Mouse (Mus musculus) gastrocnemius, postnatal 14 days (tissue): Measurements from ENCODE around the gene Sorbs1. TPM values are rescaled to one million over a fixed set of nuclear protein-coding genes. Genes with fewer than 3 reads are reported as not detected.

Source experiments
- DNase-seq: peaks from one replicate; pipeline ENCODE4 v3.0.0; 2021; ENCODE audit warnings: mixed read lengths
- intact Hi-C: fragments of 180-260 bp; cut with DNase I; formaldehyde crosslinking; loops from one replicate; pipeline ENCODE4 v1.15.1; 2025; ENCODE audit warnings: low total_unique reads
- total RNA-seq, 2 experiments: library from RNA; stranded (reverse); gene quantifications; 2 replicates each; pipeline ENCODE4 v1.2.3; 2021

Sorbs1 gene
- total RNA-seq, 2 experiments from 2014 or later = 59.4 to 109 TPM

DNA sequence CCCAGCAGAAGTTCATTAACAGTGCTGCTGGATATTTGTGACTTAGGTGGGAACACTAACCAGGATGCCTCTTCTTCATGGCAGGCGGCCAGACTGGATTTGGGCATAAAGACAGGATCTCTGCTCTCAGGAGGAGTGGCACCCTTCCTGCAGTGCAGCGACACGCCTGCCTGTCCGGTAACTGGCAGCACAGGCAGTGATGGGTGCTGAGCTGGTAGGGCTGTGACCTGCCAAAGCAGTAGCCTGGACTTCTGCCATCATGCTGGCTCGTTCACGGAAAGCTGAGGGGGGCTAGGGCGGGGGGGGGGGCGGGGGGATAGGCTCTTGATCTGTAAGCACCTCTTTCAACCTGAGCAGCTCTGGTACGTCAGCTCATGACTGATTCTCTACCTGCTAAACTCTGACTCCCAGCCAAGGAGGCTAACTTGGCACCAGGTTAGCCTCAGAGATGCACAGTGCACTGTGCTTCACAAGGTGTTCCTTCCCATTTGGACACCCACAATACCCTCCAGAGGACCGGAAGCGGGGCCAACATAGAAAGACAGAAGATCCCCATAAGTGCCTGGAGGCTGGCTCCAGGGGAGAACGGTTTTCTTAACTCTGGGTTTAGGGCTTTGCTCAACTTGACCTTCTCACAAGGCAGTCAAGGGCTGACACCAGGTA lies 151.2 kb downstream of the Sorbs1 start:
- DNase-seq = peak; percentile 28
- intact Hi-C loops = no loop called here

DNA sequence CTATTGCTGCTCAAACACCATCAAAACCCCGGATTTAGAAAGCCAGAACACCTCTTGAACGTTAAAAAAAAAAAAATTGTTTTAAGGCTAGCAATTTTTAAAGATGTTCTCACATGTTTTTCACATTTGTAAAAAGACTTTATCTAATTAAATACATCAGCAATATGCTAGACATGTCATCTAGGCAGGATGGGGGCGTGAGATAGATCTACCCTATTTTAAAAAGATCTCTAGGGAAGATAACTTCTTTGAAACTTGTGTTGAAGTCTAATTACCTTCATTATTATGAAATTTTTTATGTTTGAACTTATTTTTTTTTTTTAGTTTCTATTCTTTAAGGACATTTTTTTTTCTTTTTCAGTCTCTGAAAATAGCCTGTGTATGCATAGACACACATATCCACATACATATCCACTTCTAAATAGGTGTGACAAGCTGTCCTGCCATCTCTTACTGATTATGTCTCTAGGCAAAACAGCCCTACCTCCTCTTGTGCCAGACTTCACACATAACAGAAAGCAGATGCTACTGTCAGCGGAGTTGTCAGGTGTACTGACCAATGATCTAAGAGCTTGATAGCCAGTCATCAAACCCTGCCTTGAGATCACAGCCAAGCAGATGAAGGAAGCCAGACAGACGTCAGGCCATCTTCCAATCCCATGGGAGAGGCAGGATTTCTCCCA lies 153.7 kb downstream of the Sorbs1 start:
- intact Hi-C loops = no loop called here

DNA sequence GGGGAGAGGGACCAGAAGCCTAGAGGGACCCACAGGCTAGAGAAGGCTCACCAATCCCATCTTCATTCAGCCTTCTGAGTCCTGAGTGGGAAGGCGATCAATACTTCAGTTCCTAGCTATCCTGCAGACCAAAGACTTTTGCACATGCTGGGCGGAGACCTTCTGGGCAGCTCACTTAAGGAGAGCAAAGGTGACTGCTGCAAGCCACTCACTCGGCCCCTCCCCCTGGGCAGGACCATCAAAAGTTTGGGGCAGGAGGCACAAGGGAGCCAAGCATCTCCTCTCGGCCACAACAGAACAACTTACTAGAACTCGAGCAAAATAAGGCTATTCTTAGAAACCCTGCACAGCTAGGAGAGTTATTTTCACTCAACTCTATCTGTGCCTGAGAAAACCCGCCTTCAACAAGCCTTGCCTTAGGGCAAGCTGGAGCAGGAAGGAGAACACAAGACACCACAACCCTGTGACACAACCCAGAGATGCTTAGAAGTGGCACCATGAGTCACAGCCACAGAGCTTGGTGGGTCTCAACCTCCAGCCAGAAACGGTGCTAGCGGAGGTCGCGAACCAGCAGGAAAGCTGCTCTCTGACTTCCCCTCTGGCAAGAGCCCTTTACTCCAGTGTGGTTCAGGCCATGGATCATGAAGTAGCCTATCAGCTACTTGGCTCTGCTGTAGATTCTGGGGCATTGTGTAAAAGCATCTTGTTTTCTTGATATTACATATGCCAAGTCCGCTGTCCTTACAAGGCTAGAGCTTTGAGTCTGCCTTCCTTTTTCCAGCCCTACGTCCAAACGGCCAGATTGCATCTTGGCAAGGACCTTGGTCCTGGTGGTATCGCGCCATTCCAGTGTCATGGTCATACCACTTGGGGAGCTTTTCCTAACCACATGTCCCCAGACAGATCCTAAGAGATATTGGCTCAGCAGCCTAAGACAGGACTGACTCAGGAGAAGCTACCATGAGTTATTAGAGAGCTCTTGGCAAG lies 156.8 kb downstream of the Sorbs1 start:
- intact Hi-C loops = no loop called here
- no peak for DNase-seq

More for the DNA sequence above, 153.7 kb downstream of the Sorbs1 start:
- no peak for DNase-seq

DNA sequence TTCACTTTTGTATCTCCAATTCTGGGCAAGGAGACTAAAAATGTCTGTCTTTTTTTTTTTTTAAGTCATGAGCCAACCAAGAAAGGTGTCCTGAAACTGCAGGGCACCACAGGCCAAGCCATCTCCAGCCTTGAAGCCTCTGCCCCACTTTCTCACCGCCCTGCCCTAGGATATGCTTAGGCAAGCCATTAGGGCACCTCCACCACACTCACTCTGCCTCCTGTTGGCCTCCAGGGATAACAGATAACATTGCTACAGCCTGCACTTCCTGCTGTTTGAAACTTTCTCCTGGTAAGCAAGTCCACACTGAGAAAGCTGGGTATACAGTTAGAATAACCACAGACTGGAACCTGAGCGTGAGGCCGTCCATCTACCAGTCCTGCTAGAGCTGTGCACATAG lies 158.5 kb downstream of the Sorbs1 start:
- DNase-seq = no peak
- intact Hi-C loops = no loop called here

DNA sequence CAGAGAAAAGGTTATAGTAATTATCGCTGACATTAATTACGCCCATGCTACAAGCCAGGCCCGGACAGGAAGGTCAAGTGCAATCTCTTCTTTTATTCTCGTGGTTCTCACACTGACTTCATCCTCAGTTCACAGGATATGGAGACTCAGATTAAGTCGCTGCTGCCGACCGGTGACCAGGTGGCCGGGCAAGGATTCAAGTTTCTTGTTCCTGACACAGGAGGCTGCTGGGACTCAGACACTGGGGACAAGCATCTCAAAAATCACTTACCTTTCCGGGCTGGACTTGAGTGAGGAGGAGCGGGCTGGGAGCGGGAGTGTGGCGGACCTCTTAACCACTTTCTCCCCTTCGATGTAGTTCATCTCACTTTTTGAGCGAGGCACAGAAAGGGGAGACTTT lies 161.6 kb downstream of the Sorbs1 start:
- no peak for DNase-seq
- intact Hi-C loops = no loop called here

DNA sequence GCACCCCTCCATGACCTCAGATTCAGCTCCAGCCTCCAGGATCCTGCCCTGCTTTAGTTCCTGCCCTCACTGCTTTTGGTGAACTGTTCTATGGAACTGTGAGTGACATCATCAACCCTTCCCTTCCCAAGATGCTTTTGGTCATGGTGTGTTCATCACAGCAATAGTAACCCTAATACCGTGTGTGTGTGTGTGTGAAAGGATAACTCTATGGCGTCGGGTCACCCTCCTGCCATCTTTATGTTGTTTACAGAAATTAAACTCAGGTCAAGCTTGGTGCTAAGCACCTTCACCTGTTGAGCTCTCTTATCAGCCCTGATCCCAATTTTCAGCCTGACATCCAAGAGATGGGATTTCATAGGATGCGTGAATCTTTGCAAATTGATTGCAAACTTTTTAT lies 162.7 kb downstream of the Sorbs1 start:
- intact Hi-C loops = no loop called here
- no peak for DNase-seq

DNA sequence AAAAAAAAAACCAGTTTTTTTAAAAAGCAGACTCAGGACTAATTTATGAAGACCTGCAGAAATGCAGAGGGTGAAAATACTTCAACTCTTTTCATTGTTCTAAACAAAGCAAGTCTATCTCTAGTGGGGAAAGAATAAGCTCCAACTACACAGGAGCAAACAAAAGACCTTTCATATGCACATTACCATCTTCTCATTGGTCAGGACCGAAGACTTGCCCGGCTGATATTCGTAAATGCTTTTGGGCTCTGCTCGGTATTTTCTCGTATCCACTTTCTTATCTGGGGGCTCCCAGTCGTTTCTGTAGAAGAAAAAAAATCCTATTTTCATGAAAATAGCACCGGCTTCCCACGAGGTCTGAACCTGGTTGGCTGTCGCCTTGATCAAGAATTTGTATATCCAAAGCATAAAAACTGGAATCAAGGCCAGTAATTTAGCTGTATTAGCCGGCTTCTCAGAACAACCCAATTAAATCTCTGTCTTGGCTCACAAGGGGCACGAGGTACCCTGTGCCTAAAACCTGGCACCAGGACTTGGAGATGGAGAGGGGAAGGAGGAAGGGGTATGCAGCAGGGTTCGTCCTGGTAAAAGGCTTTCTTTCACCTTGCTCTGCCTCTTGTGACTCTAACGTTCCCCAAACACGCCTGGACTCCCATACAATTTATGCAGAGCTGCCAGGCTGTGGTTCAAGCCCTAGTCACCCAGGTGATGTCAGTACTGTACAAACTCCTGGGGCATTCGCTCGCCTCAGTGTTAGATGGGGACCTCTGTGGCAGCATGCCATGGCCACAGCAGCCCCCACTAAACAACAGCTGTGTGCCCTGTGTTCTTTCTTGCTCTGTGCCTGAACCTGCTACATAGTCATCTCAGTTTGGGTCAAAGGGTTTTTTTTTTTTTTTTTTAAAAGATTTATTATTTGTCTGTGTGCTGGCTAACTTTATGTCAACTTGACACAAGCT lies 163.6 kb downstream of the Sorbs1 start:
- no peak for DNase-seq
- intact Hi-C loops = no loop called here

DNA sequence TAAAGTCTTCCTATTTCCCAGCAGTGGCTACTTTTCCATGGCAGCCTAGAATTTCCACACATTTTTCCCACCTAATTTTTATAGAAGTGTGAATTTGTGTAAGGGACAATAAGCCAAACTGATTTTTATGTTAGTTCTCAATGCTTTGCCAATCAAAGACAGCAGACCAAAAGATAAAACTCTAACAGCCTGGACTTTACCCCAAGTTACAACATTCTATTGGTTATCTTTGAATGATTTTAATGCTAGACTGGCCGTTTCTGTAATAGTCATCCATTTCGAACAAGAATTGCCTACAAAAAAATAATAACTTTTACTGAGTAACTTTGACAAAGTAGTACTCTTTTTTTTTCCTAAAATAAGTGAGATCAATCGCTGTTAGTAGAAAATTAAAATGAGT lies 164.3 kb downstream of the Sorbs1 start:
- intact Hi-C loops = no loop called here
- no peak for DNase-seq

DNA sequence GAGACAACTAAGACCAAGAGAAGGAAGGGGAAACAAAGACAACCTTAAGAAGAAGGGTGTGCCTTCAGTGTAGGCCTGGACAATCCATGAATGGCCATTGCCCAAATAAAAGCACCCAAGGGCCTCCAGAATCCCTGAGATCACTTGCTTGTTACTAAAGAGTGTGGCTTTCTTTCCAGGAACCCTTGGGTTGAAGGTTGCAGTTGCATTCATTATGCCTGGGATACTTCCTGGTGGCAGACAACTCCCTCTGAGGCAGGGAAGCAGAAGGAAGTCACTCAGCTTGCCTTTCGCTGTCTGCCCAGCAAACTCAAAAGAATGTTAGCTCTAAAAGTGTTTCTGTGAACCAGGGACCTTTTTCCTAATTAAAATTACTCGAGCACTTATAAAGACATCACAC lies 164.9 kb downstream of the Sorbs1 start:
- intact Hi-C loops = no loop called here
- no peak for DNase-seq

DNA sequence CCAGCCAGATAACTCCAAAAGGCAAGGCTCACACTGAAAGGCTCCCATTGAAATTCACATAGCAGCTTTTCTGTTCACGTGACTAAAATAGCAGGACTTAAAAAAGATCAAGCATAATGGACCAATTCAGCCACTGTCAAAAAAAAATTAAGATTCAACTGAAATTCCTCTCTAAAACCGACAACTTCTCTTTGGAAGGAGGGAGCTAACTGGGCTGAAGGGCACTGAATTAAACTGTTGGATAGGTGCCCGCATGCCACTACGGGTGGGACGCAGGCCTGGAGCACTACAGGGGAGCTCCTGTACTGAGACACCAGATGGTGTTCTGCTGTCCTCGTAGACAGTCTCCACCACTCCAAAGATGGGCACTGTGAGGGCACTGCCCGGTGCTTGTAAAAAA lies 165.4 kb downstream of the Sorbs1 start:
- intact Hi-C loops = no loop called here
- no peak for DNase-seq

DNA sequence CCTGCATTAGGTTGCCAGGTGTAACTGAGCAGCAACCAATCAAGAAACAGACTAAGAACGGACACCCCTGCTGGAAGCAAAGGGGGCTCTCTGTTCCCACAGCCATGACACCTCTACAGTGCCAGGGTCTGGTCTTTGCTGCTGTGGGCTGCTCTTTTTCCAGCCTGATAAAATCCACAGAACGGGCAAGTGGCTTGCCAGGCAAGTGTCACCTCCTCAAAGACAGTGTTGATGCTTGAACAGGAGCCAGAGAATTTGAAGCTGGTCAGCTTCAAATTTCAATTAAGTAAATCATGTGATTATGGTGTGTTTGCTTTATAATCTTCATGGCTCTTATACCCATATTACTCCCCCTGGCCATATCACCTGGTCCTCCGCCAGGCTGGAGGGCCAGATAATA lies 166.7 kb downstream of the Sorbs1 start:
- no peak for DNase-seq
- intact Hi-C loops = no loop called here

DNA sequence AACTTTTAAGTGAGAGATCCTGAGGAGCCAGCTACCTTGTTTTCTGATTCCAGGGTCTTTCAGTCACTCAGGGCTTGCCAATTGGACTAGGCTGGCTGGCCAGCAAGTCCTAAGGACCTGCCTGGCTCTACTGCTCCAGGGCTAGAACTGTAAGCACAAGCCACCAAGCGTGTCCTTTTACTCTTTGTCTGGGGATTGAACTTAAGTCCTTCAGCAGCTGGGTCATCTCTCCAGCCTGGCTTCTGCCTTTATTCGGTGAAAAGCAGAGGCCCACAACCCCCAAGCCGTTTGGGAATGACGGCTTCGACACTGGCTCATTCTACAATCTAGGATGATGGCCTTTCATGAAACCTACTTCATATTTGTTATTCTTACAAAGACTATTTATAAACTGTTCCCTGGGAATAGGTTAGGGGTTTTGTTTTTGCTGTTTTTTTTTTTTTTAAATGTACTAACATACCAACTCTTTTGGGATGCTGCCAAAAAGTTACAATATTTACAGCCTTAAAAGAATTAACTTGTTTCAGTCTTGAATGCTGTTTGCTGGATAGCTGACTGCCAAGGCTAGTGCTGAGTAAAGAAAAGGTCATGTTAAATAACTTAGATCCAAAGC lies 167.2 kb downstream of the Sorbs1 start:
- DNase-seq = no peak
- intact Hi-C loops = no loop called here

DNA sequence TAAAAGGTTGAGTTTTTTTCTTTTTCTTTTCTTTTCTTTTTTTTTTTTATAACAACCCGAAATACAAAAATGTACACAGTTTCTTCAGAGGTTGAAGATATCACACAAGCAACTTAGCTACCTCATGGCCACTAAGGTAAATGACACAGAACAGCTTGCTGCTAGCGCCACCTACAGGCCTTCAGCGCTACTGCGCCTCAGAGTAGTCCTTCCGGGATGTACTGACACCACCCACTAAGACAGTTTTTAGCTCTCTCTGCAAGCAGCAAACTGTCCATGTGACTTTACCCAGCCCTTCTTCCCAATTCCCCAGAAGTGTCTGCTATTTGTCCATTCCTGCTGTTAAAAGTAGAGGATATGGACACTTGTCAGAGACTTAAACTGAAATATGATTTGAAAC lies 167.9 kb downstream of the Sorbs1 start:
- intact Hi-C loops = no loop called here
- DNase-seq = peak; percentile 30

DNA sequence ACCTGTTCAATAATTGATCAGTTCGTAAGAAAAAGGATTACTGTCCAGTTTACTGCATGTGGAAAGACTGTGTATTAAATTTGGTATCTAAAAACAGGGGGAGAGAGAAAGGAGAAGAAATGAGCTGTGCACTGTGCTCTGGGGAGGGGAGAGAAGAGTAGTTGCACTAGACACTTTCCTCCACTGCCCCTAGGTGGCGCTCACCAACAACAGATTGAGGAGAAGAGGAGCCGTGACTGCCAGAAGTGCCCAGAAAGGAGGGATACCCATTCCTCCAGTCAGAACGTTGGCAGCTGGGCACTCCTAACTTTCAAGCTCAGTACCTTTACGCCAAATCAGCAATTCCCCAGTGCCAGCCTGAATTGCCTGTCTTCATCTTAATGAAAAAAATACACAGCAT lies 170.6 kb downstream of the Sorbs1 start:
- intact Hi-C loops = loop anchor here (5.0 kb wide), 2 partner anchors 44 to 204 kb away; no protein-coding TSS in a partner anchor
- peak; percentile 83 for DNase-seq

DNA sequence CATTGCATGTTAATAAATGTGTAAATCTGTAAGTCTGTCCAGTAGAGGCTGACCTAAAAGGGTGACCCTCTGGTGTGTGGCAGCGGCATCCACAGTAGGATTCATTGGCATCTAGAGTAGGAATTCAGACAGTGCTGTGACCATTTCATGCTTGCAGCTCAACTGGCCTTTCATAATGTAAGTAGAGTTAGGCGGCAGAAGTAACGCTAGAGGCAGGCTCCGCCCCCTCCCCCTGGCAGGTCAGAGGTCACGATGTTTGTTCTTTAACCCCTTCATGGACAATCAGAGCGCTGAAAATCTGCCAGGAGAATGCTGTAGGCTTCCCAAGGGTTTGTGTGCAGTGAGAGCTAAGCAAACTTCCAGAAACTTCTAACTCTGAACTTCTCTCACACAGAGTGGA lies 172.4 kb downstream of the Sorbs1 start:
- intact Hi-C loops = loop anchor here (5.0 kb wide), 2 partner anchors 46 to 206 kb away; no protein-coding TSS in a partner anchor
- DNase-seq = no peak

DNA sequence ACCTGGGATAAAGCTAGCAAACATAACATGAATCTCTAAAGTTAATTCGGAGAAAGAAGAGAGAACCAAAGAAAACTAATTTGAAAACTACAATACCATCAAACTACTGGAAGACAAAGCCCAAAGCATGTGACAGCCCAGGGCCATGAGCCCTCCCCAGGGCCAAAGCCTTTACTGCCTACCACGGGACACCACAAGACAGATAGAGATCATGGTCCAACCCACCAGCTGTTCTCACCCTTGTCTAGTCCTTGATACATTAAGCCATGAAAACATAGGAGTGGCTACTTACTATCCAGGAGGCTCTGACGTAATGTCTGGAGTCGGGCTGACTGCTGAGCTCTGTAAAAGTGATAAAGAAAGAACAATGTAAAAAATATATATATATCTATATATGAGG lies 176.9 kb downstream of the Sorbs1 start:
- no peak for DNase-seq
- intact Hi-C loops = no loop called here

DNA sequence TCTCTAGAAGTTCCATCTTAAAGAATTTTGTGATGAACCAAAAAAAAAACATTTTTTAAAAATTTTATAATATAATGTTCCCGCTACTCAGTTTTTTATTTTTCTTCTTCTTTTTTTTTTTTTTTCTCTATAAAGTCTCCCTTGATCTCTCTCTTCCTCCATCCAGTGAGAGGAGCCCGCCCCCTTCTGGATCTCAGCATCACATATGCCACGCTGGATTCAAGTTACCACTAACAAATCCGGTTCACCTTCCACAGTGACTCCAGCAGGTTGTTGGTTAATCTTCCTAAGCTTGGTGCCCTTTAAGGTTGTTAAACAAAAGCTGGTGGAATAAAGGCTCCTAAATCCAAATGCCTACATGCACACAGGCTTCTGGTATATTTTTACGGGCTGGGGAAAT lies 179.7 kb downstream of the Sorbs1 start:
- DNase-seq = no peak
- intact Hi-C loops = no loop called here

DNA sequence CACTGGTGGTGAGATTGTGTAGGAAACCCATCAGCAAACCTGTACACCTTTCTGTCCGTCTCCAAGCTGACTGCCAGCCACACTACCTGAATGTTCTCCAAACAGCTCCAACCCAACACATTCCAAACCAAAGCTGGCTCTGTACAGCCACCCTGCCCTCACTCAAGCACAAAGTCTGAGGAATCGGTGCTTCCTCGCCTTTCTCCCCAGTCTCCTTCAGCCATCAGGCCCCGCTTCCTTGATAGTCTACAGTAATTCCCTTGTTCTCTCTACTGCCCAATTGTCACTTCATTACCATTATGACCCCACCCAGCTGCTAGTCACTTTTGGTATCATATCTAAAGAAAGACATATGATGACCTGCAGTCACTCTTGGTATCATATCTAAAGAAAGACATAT lies 180.5 kb downstream of the Sorbs1 start:
- DNase-seq = no peak
- intact Hi-C loops = no loop called here

DNA sequence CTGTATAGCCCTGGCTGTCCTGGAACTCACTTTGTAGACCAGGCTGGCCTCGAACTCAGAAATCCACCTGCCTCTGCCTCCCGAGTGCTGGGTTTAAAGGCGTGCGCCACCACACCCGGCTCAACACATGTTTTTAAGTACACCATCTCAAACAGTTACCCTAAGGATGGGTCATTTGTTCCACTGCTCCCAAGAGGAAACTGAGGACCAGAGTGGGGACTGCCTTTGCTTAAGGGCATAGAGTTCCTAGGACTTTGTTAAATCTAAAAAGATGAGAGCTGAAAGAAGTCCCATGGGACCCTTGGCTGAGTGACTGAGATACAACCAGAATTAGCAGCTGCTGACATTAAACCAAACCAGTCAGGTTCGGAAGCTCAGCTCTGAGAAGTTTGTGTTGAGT lies 181.3 kb downstream of the Sorbs1 start:
- intact Hi-C loops = no loop called here
- no peak for DNase-seq
